18 mouse cellular contexts compared by ENCODE assay signal in the genomic region with DNA sequence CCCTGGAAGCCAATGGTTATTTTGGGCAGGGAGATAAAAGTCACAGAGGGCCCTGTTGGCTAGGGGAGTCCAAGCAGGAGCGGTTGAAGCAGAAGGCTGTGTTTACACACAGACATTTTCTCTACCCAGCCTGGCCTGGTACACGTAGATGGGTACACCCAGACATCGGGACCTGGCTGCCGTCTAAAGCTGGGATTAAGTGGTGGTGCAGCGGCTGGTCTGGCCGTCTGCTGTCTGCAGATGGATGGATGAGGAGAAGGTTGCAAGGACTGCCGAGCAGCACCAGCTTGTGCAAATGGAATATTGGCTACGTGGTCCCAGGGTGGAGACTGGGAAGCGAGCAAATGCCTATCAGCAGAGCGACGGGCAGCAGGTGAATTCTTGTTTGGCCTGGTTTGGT. TPM values are rescaled to one million over a fixed set of nuclear protein-coding genes. Genes with fewer than 3 reads are reported as not detected.
DNase-seq lines count a peak whose midpoint lies in the region; ATAC-seq lines count a peak whose summit lies in the region.
"Had no signal": no experiment of that assay in that cellular context is flagged by ENCODE, and none has a peak within 500 bp of the region (broad histone marks: within the 10 kb centered on the region; RNA-seq: fewer than 3 reads in every experiment).

No protein-coding gene starts in this region.

- 86% methylated on average over 11 of the region's 11 CpGs for WGBS in forebrain, embryonic 15.5 days
- 90% methylated on average over 11 of the region's 11 CpGs for WGBS in forebrain, embryonic 11.5 days
- 70% methylated on average over 11 of the region's 11 CpGs for WGBS in heart, embryonic 10.5 days
- WGBS in heart, embryonic 16.5 days, result 62% methylated on average over 11 of the region's 11 CpGs

- DNase-seq in forebrain, embryonic 11.5 days (ENCODE audit: low spot score), result no peak
- no peak for DNase-seq in heart, embryonic 10.5 days (ENCODE audit: low spot score)
- DNase-seq in heart, adult 8-10 months (ENCODE audit: low spot score), result no peak
- no peak for DNase-seq in heart, postnatal 36 days
- DNase-seq in adrenal gland, adult 8-10 months, result no peak
- DNase-seq: adrenal gland, postnatal 25 days; cerebellum, adult 2 months; cerebellum, postnatal 36 days; gastrocnemius, postnatal 36 days; kidney, adult 11 months; kidney, adult 9 months had no signal

- H3K9me3 ChIP-seq in forebrain, embryonic 15.5 days, result no peaks in the 10 kb centered on the region
- no peaks in the 10 kb centered on the region for H3K9me3 ChIP-seq in forebrain, embryonic 11.5 days (ENCODE audit: control insufficient read depth, low read length)
- no peaks in the 10 kb centered on the region for H3K9me3 ChIP-seq in heart, embryonic 10.5 days
- no peaks in the 10 kb centered on the region for H3K9me3 ChIP-seq in heart, embryonic 16.5 days (replicated peaks; ENCODE audit: control insufficient read depth, low read length)
- H3K9me3 ChIP-seq: hindbrain, embryonic 13.5 days had no signal

- peaks cover 13% of the 10 kb centered on the region for H3K4me1 ChIP-seq in forebrain, embryonic 15.5 days
- H3K4me1 ChIP-seq in forebrain, embryonic 11.5 days (replicated peaks; ENCODE audit: control insufficient read depth, insufficient read depth, low read length), result no peaks in the 10 kb centered on the region
- H3K4me1 ChIP-seq in heart, embryonic 10.5 days, result peaks cover 43% of the 10 kb centered on the region
- peaks cover 18% of the 10 kb centered on the region for H3K4me1 ChIP-seq in heart, embryonic 16.5 days (ENCODE audit: control insufficient read depth, insufficient read depth, low read length)

- no peak overlapping the region for H3K4me3 ChIP-seq in forebrain, embryonic 15.5 days
- no peak overlapping the region for H3K4me3 ChIP-seq in forebrain, embryonic 11.5 days (ENCODE audit: low read depth, low read length)
- no peak overlapping the region for H3K4me3 ChIP-seq in heart, embryonic 10.5 days
- H3K4me3 ChIP-seq in heart, embryonic 16.5 days (ENCODE audit: low read length), result no peak overlapping the region
- H3K4me3 ChIP-seq: hindbrain, embryonic 13.5 days had no signal

- H3K36me3 ChIP-seq in forebrain, embryonic 15.5 days, result no peaks in the 10 kb centered on the region
- H3K36me3 ChIP-seq in forebrain, embryonic 11.5 days (ENCODE audit: control insufficient read depth, insufficient read depth, low read length), result no peaks in the 10 kb centered on the region
- no peaks in the 10 kb centered on the region for H3K36me3 ChIP-seq in heart, embryonic 10.5 days
- no peaks in the 10 kb centered on the region for H3K36me3 ChIP-seq in heart, embryonic 16.5 days (ENCODE audit: control insufficient read depth, insufficient read depth)

- no peaks in the 10 kb centered on the region for H3K27me3 ChIP-seq in forebrain, embryonic 15.5 days
- no peaks in the 10 kb centered on the region for H3K27me3 ChIP-seq in forebrain, embryonic 11.5 days (ENCODE audit: control insufficient read depth, insufficient read depth, low read length)
- H3K27me3 ChIP-seq in heart, embryonic 10.5 days (ENCODE audit: insufficient read depth, poor library complexity, severe bottlenecking), result 0 out of 2 replicates have a peak, but pooled peaks cover 5% of the 10 kb centered on the region
- H3K27me3 ChIP-seq in heart, embryonic 16.5 days (ENCODE audit: control insufficient read depth, insufficient read depth, low read length), result no peaks in the 10 kb centered on the region
- H3K27me3 ChIP-seq: Patski had no signal

- no peak overlapping the region for H3K9ac ChIP-seq in forebrain, embryonic 15.5 days (replicated peaks)
- H3K9ac ChIP-seq in forebrain, embryonic 11.5 days (ENCODE audit: low read length), result no peak overlapping the region
- H3K9ac ChIP-seq in heart, embryonic 16.5 days (ENCODE audit: low read length), result no peak overlapping the region
- H3K9ac ChIP-seq: hindbrain, embryonic 13.5 days had no signal

- peak overlapping the region; percentile 58 for H3K27ac ChIP-seq in forebrain, embryonic 15.5 days (replicated peaks)
- no peak overlapping the region for H3K27ac ChIP-seq in forebrain, embryonic 11.5 days (ENCODE audit: low read depth, low read length)
- H3K27ac ChIP-seq in heart, embryonic 10.5 days, result peak overlapping the region; percentile 22; the same call in 1 of the 2 replicates
- H3K27ac ChIP-seq in heart, embryonic 16.5 days (ENCODE audit: low read length), result no peak overlapping the region; the same call in 1 of the 2 replicates
- H3K27ac ChIP-seq: hindbrain, embryonic 13.5 days; hindbrain, postnatal 0 days; kidney, postnatal 0 days had no signal

- intact Hi-C loops in heart, postnatal 36 days (cut with DNase I), result no loop called here

- ATAC-seq in forebrain, embryonic 15.5 days (replicated peaks), result no peak
- no peak for ATAC-seq in forebrain, embryonic 11.5 days (replicated peaks; ENCODE audit: low FRiP score)
- peak; percentile 42; the same call in 1 of the 2 replicates for ATAC-seq in heart, embryonic 16.5 days (replicated peaks; ENCODE audit: extremely low read depth, insufficient read depth, low FRiP score)
- ATAC-seq: activated CD4-positive, CD25-positive, alpha-beta regulatory T cell, adult 4 months; hindbrain, postnatal 0 days; Patski had no signal

- H3K4me2 ChIP-seq in forebrain, embryonic 15.5 days (replicated peaks), result no peak overlapping the region
- no peak overlapping the region for H3K4me2 ChIP-seq in forebrain, embryonic 11.5 days (ENCODE audit: low read depth, low read length, severe bottlenecking)
- H3K4me2 ChIP-seq in heart, embryonic 16.5 days (ENCODE audit: low read depth, low read length), result no peak overlapping the region
- H3K4me2 ChIP-seq: hindbrain, embryonic 13.5 days had no signal

RNA-seq across cellular contexts. Expression of gene Epb41l1, which starts 46.8 kb away (rescaled TPM):
- polyA plus RNA-seq in forebrain, embryonic 15.5 days (2015; fragmentation: Nextera tagmentation; extraction: Ambion mirVana), result 11.2 and 11.4 TPM in 2 replicates
- 3.1 and 3.6 TPM in 2 replicates for polyA plus RNA-seq in forebrain, embryonic 11.5 days (2014; fragmentation: Nextera tagmentation; extraction: Ambion mirVana)
- polyA plus RNA-seq in heart, embryonic 10.5 days (2016; fragmentation: Nextera tagmentation; extraction: Ambion mirVana), result 0.97 and 1.5 TPM in 2 replicates
- total RNA-seq in heart, adult 8-10 months (2022), result 1 to 10 TPM; 6.5 to 9.4 (median 7.6) TPM
- 0.76 and 0.94 TPM in 2 replicates for polyA plus RNA-seq in heart, embryonic 16.5 days (2015; fragmentation: Nextera tagmentation; extraction: Ambion mirVana)
- total RNA-seq in heart, postnatal 36 days (2021), result 1 to 10 TPM; 6.3 to 9.1 TPM
- total RNA-seq in adrenal gland, adult 8-10 months (2022), result 100 to 1,000 TPM in 2 of 4 experiments, 10 to 100 TPM in 2; 72.4 to 109 (median 91.3) TPM

Comparison
In these comparisons a context has a peak if more than half of its experiments do, and no peak if none do; other contexts are left out.
1. H3K27ac ChIP-seq: peak in forebrain, embryonic 15.5 days (single experiment) and heart, embryonic 10.5 days (single experiment); none in forebrain, embryonic 11.5 days (single experiment) and heart, embryonic 16.5 days (single experiment).